Mouse (Mus musculus) bone marrow, adult 2 months (tissue): ENCODE results near the gene Omt2a.
"Not testable (repeated sequence)": the region's sequence is repeated elsewhere in the genome, so short reads cannot be mapped to it uniquely, and the experiment has no call there.

Experiments used
- CTCF ChIP-seq: fragments of 200-500 bp; IDR thresholded peaks from 2 replicates; pipeline ENCODE4 v1.5.1; 2011; ENCODE audit warnings: low read length, control low read depth; ENCODE audit not compliant: control insufficient read depth, insufficient read depth
- POLR2A ChIP-seq: fragments of 200-500 bp; IDR thresholded peaks from 2 replicates; pipeline ENCODE4 v1.6.1; 2011; ENCODE audit warnings: low read depth, mild to moderate bottlenecking, control low read depth, low read length, borderline replicate concordance; ENCODE audit not compliant: control insufficient read depth

DNA sequence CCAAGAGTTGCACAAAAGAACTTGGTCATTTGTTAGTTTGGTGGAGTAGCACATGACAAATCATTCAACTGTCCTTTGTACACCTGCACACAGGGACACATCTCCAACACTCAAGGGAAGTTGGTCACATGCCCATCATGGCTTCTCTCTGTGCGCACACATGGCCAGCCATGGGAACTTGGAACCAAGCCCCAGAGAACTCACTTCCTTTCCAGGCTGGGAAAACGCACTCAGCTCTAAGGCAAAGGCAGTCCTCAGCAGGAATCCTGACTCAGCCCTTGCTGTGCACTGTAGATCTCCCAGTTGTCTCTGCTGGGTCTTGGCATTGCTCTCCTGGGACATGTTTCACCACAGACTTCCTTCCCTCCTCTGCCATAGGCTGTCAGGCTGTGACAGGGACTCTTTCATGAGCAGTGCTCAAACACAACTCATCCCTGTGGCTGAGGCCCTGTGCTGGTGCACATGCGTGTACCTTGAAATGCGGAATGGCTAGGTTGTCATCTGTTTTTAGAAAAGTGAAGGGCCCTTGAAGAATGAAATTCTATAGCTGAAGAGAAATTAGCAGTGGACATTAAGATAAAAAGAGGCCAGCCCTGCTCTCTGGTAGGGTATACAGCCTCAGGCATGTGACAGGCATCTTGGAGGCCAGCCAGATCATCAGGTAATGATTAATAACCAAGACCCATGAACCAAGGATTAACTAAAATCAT is 32.4 kb downstream of the Omt2a start:
- TF ChIP-seq CTCF, POLR2A: not testable (repeated sequence)
